Mouse (Mus musculus): ENCODE data around the gene Cep95. TPM values are rescaled to one million over a fixed set of nuclear protein-coding genes. Genes with fewer than 3 reads are reported as not detected.

Gene Cep95
- total and polyA plus RNA-seq, 3 experiments, result 17.5 to 21.7 (median 19.3) TPM

- H3K9ac ChIP-seq (ENCODE audit: insufficient read depth, low read depth), result no peak overlapping the region
- peaks cover 5% of the 10 kb centered on the region for H3K9me3 ChIP-seq (replicated peaks; ENCODE audit: low read length)
- dilution Hi-C loops (cut with MboI; ENCODE audit: extremely low pct_ligation_motif_present, extremely low pct_unique_long_range_greater_than_20kb, low sequenced_read_pairs) (no loop called here), in situ Hi-C loops (cut with MboI; ENCODE audit: low pct_ligation_motif_present, low pct_unique_long_range_greater_than_20kb, low sequenced_read_pairs) (loop anchor here (25.0 kb wide), 1 partner anchor 461 kb away; the partner anchor contains the start of genes Cd79b and Gh)
- H3K27me3 ChIP-seq (replicated peaks), result no peaks in the 10 kb centered on the region
- peaks cover 2 to 22% of the 10 kb centered on the region in 2 experiments; a peak in 2 of 4 replicates for H3K4me1 ChIP-seq (ENCODE audit: control insufficient read depth in 1 of 2, insufficient read depth in 2 of 2)
- no peak for DNase-seq (ENCODE audit: extremely low read depth)
- H3K27ac ChIP-seq (ENCODE audit: insufficient read depth, low read depth), result no peak overlapping the region
- peaks cover 66 to 88% of the 10 kb centered on the region in 2 experiments for H3K36me3 ChIP-seq (replicated peaks in 1 of 2; ENCODE audit: control insufficient read depth in 1 of 2, insufficient read depth in 1 of 2, low read length in 1 of 2)
- peaks cover 17% of the 10 kb centered on the region for H3K79me2 ChIP-seq (replicated peaks; ENCODE audit: control insufficient read depth, extremely low read depth, insufficient read depth, poor library complexity, severe bottlenecking)
- no peak for TF ChIP-seq RAD21 (IDR thresholded peaks at IDR 0.05; ENCODE audit: low read depth, low read length)
- TF ChIP-seq ZKSCAN1 (IDR thresholded peaks at IDR 0.05; ENCODE audit: borderline replicate concordance, low read depth, low read length), result no peak
- TF ChIP-seq GABPA (IDR thresholded peaks at IDR 0.05; ENCODE audit: insufficient replicate concordance, low read depth, low read length), result no peak
- no peak for TF ChIP-seq ETS1 (conservative IDR thresholded peaks at IDR 0.05; ENCODE audit: low read depth, low read length)
- no peak for TF ChIP-seq CHD2 (IDR thresholded peaks at IDR 0.05; ENCODE audit: low read length)
- H3K4me3 ChIP-seq (replicated peaks in 1 of 3; ENCODE audit: low read depth in 2 of 3, low read length in 2 of 3, poor library complexity in 1 of 3), result no peak overlapping the region
- no peak overlapping the region for H3K4me2 ChIP-seq (ENCODE audit: insufficient read depth, low read depth, poor library complexity, severe bottlenecking)
These were observed 16.0 kb upstream of the Cep95 start for GRCm38 (mm10) chr11:106773061-106773460.

GRCm38 (mm10) chr11:106776960-106777359 lies 12.1 kb upstream of the Cep95 start:
- H3K27ac ChIP-seq (ENCODE audit: insufficient read depth, low read depth), result no peak overlapping the region
- H3K9me3 ChIP-seq (replicated peaks; ENCODE audit: low read length), result no peaks in the 10 kb centered on the region
- H3K27me3 ChIP-seq (replicated peaks), result no peaks in the 10 kb centered on the region
- H3K9ac ChIP-seq (ENCODE audit: insufficient read depth, low read depth), result no peak overlapping the region
- peaks cover 4 to 30% of the 10 kb centered on the region in 2 experiments; a peak in 2 of 4 replicates for H3K4me1 ChIP-seq (ENCODE audit: control insufficient read depth in 1 of 2, insufficient read depth in 2 of 2)
- 0 out of 2 replicates have a peak overlapping the region, but pooled peaks have one; percentile 11 for H3K4me2 ChIP-seq (ENCODE audit: insufficient read depth, low read depth, poor library complexity, severe bottlenecking)
- H3K4me3 ChIP-seq (replicated peaks in 1 of 3; ENCODE audit: low read depth in 2 of 3, low read length in 2 of 3, poor library complexity in 1 of 3), result no peak overlapping the region
- H3K36me3 ChIP-seq (replicated peaks in 1 of 2; ENCODE audit: control insufficient read depth in 1 of 2, insufficient read depth in 1 of 2, low read length in 1 of 2), result peaks cover 51 to 67% of the 10 kb centered on the region in 2 experiments
- no peak for DNase-seq (ENCODE audit: extremely low read depth)
- in situ Hi-C loops (cut with MboI; ENCODE audit: low pct_ligation_motif_present, low pct_unique_long_range_greater_than_20kb, low sequenced_read_pairs), result no loop called here
- H3K79me2 ChIP-seq (replicated peaks; ENCODE audit: control insufficient read depth, extremely low read depth, insufficient read depth, poor library complexity, severe bottlenecking), result peaks cover 24% of the 10 kb centered on the region
- TF ChIP-seq RCOR1 (conservative IDR thresholded peaks at IDR 0.05; ENCODE audit: low read depth, low read length), result no peak
- dilution Hi-C loops (cut with MboI; ENCODE audit: extremely low pct_ligation_motif_present, extremely low pct_unique_long_range_greater_than_20kb, low sequenced_read_pairs), result no loop called here

- H3K4me2 ChIP-seq (ENCODE audit: insufficient read depth, low read depth, poor library complexity, severe bottlenecking), result peak overlapping the region; percentile 100
- H3K27ac ChIP-seq (ENCODE audit: insufficient read depth, low read depth), result no peak overlapping the region
- no peaks in the 10 kb centered on the region for H3K9me3 ChIP-seq (replicated peaks; ENCODE audit: low read length)
- H3K9ac ChIP-seq (ENCODE audit: insufficient read depth, low read depth), result peak overlapping the region; percentile 89
- peaks cover 4 to 30% of the 10 kb centered on the region in 2 experiments; a peak in 2 of 4 replicates for H3K4me1 ChIP-seq (ENCODE audit: control insufficient read depth in 1 of 2, insufficient read depth in 2 of 2)
- H3K36me3 ChIP-seq (replicated peaks in 1 of 2; ENCODE audit: control insufficient read depth in 1 of 2, insufficient read depth in 1 of 2, low read length in 1 of 2), result peaks cover 51 to 67% of the 10 kb centered on the region in 2 experiments
- H3K79me2 ChIP-seq (replicated peaks; ENCODE audit: control insufficient read depth, extremely low read depth, insufficient read depth, poor library complexity, severe bottlenecking), result peaks cover 28% of the 10 kb centered on the region
- H3K27me3 ChIP-seq (replicated peaks), result no peaks in the 10 kb centered on the region
- dilution Hi-C loops (cut with MboI; ENCODE audit: extremely low pct_ligation_motif_present, extremely low pct_unique_long_range_greater_than_20kb, low sequenced_read_pairs) (no loop called here), in situ Hi-C loops (cut with MboI; ENCODE audit: low pct_ligation_motif_present, low pct_unique_long_range_greater_than_20kb, low sequenced_read_pairs) (no loop called here)
- no peak for DNase-seq (ENCODE audit: extremely low read depth)
- 0 out of 2 replicates have a peak, but pooled peaks have one; percentile 24 for TF ChIP-seq MXI1 (IDR thresholded peaks at IDR 0.05; ENCODE audit: low read depth, low read length)
- TF ChIP-seq MYC (IDR thresholded peaks at IDR 0.05; ENCODE audit: low read depth, low read length), result no peak
- no peak for TF ChIP-seq SMC3 (IDR thresholded peaks at IDR 0.05; ENCODE audit: low read depth, low read length)
- no peak for TF ChIP-seq IRF4 (IDR thresholded peaks at IDR 0.05; ENCODE audit: low read depth, low read length)
- peak overlapping the region; percentile 42 to 74 (median 44) for H3K4me3 ChIP-seq (replicated peaks in 1 of 3; ENCODE audit: low read depth in 2 of 3, low read length in 2 of 3, poor library complexity in 1 of 3)
These were observed 11.7 kb upstream of the Cep95 start for GRCm38 (mm10) chr11:106777395-106777794.
